Mouse (Mus musculus): ENCODE data around the gene Auts2.

The Auts2 gene

GRCm38 (mm10) chr5:131475278-131475677 lies 1067.9 kb downstream of the Auts2 start:
- DNase-seq (ENCODE audit: low spot score in 2 of 2) = no peak

GRCm38 (mm10) chr5:131468609-131469008 lies 1074.5 kb downstream of the Auts2 start:
- no peak for DNase-seq (ENCODE audit: low spot score in 2 of 2)

GRCm38 (mm10) chr5:131466131-131466530 lies 1077.0 kb downstream of the Auts2 start:
- no peak for DNase-seq (ENCODE audit: low spot score in 2 of 2)

- no peak for DNase-seq (ENCODE audit: low spot score in 2 of 2)
Measured at GRCm38 (mm10) chr5:131463402-131463801, 1079.7 kb downstream of the Auts2 start.

GRCm38 (mm10) chr5:131459951-131460350 lies 1083.2 kb downstream of the Auts2 start:
- no peak for DNase-seq (ENCODE audit: low spot score in 2 of 2)

- no peak for DNase-seq (ENCODE audit: low spot score in 2 of 2)
Measured at GRCm38 (mm10) chr5:131459549-131459948, 1083.6 kb downstream of the Auts2 start.

GRCm38 (mm10) chr5:131458700-131459099 lies 1084.4 kb downstream of the Auts2 start:
- DNase-seq (ENCODE audit: low spot score in 2 of 2) = no peak

GRCm38 (mm10) chr5:131457999-131458398 lies 1085.1 kb downstream of the Auts2 start:
- no peak for DNase-seq (ENCODE audit: low spot score in 2 of 2)

GRCm38 (mm10) chr5:131449181-131449868 lies 1093.8 kb downstream of the Auts2 start:
- no peak for DNase-seq (ENCODE audit: low spot score in 2 of 2)

GRCm38 (mm10) chr5:131435239-131435876 lies 1107.8 kb downstream of the Auts2 start:
- no peak for DNase-seq (ENCODE audit: low spot score in 2 of 2)

GRCm38 (mm10) chr5:131433291-131433690 lies 1109.9 kb downstream of the Auts2 start:
- DNase-seq (ENCODE audit: low spot score in 2 of 2) = no peak

- no peak for DNase-seq (ENCODE audit: low spot score in 2 of 2)
Measured at GRCm38 (mm10) chr5:131431896-131432295, 1111.2 kb downstream of the Auts2 start.

GRCm38 (mm10) chr5:131430109-131430508 lies 1113.0 kb downstream of the Auts2 start:
- peak in 1 of 2 experiments; percentile 65 for DNase-seq (ENCODE audit: low spot score in 2 of 2)

- DNase-seq (ENCODE audit: low spot score in 2 of 2) = no peak
Measured at GRCm38 (mm10) chr5:131429563-131429962, 1113.6 kb downstream of the Auts2 start.

GRCm38 (mm10) chr5:131427734-131428413 lies 1115.3 kb downstream of the Auts2 start:
- DNase-seq (ENCODE audit: low spot score in 2 of 2) = peak in 1 of 2 experiments; percentile 84

GRCm38 (mm10) chr5:131422737-131423136 lies 1120.4 kb downstream of the Auts2 start:
- DNase-seq (ENCODE audit: low spot score in 2 of 2) = no peak

GRCm38 (mm10) chr5:131420406-131420805 lies 1122.7 kb downstream of the Auts2 start:
- DNase-seq (ENCODE audit: low spot score in 2 of 2) = no peak

GRCm38 (mm10) chr5:131415902-131416545 lies 1127.1 kb downstream of the Auts2 start:
- DNase-seq (ENCODE audit: low spot score in 2 of 2) = no peak

- no peak for DNase-seq (ENCODE audit: low spot score in 2 of 2)
Measured at GRCm38 (mm10) chr5:131398250-131398649, 1144.9 kb downstream of the Auts2 start.

GRCm38 (mm10) chr5:131395756-131396155 lies 1147.4 kb downstream of the Auts2 start:
- DNase-seq (ENCODE audit: low spot score in 2 of 2) = no peak

All from frontal cortex, postnatal 14 days (tissue).